Mouse (Mus musculus) brown adipose tissue, adult 24 weeks (tissue): Measurements from ENCODE around the gene Defb35. TPM values are rescaled to one million over a fixed set of nuclear protein-coding genes. Genes with fewer than 3 reads are reported as not detected.

Experiments used
- H3K27ac ChIP-seq: fragments of 200-500 bp; replicated peaks from 2 replicates; pipeline ENCODE4 v1.5.1; 2012; ENCODE audit warnings: low read depth, mild to moderate bottlenecking, low read length
- H3K4me1 ChIP-seq: fragments of 200-500 bp; 2 replicates; pipeline ENCODE4 v1.6.1; 2012; ENCODE audit warnings: low read length, mixed read lengths; ENCODE audit not compliant: control insufficient read depth, insufficient read depth, insufficient read length
- H3K4me3 ChIP-seq: fragments of 200-500 bp; 2 replicates; pipeline ENCODE4 v1.5.1; 2012; ENCODE audit warnings: low read depth, mild to moderate bottlenecking, low read length, moderate library complexity; ENCODE audit not compliant: insufficient read depth
- polyA plus RNA-seq: library from polyadenylated mRNA; stranded (reverse); fragments of >200 nt; gene quantifications from 2 replicates; pipeline ENCODE4 v1.2.4, GENCODE M21; 2012; ENCODE audit not compliant: missing spikeins, insufficient read depth, insufficient read length

Gene Defb35
- polyA plus RNA-seq, 1 experiment: not detected

DNA sequence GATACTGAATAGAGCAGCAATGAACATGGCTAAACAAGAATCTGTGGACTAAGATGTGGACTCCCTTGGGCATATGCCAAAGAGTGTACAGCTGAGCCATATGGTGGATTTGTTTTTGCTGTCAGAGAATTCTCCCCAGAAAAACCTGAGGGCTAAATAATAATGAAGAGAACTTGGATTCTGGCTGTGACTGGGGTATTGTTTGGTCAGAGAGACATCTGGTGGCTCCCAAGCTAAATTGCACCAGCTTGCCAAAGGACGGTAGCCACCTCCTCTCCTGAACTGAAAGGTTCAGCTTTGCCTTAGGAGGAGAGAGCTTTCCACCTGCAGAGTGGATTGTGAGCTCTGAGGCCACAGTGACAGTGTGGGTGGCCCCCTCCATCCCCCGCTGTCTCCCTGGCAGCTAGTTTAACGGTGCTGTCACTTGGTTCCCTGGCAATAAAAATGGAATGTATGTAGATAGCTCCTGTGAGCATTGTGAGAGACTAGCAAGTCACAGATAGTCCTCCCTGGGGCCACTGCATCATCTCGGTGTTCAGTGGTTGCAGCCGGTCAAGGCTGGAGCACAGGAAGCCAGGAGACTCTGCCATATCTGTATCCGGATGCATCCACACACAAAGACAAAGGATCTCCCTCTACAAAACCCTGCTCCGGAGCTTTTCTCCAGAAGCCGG lies 43.6 kb downstream of the Defb35 start:
- H3K27ac ChIP-seq: no peak overlapping the region
- H3K4me3 ChIP-seq: no peak overlapping the region
- H3K4me1 ChIP-seq: no peaks in the 10 kb centered on the region

Other genes starting within 250 kb of the Defb35 start
- gene AY761184, start 234.7 kb upstream of the Defb35 start, polyA plus RNA-seq: not detected in 2 replicates
- not detected in 2 replicates for gene Defa24, start 203.9 kb upstream of the Defb35 start, polyA plus RNA-seq
- not detected in 2 replicates for gene Defb50, start 114.8 kb upstream of the Defb35 start, polyA plus RNA-seq
- not detected in 2 replicates for gene Defb2, start 98.4 kb upstream of the Defb35 start, polyA plus RNA-seq
- not detected in 2 replicates for gene Defb10, start 79.5 kb upstream of the Defb35 start, polyA plus RNA-seq
- not detected in 2 replicates for gene Defb9, start 52.9 kb upstream of the Defb35 start, polyA plus RNA-seq
- gene Defb11, start 31.9 kb upstream of the Defb35 start, polyA plus RNA-seq: not detected in 2 replicates
- gene Defb15, start 5.6 kb upstream of the Defb35 start, polyA plus RNA-seq: not detected in 2 replicates
- not detected in 2 replicates for gene Defb13, start 8.4 kb downstream of the Defb35 start, polyA plus RNA-seq
- not detected in 2 replicates for gene Fam90a1a, start 20.4 kb downstream of the Defb35 start, polyA plus RNA-seq
- not detected in 2 replicates for gene Ccdc70, start 31.4 kb downstream of the Defb35 start, polyA plus RNA-seq
- gene Atp7b, start 122.0 kb downstream of the Defb35 start, polyA plus RNA-seq: not detected in 2 replicates
- 4.6 and 7.3 TPM in 2 replicates for gene Alg11, start 122.4 kb downstream of the Defb35 start, polyA plus RNA-seq
- gene Nek5, start 186.7 kb downstream of the Defb35 start, polyA plus RNA-seq: not detected in 2 replicates
- 0.58 and 1.4 TPM in 2 replicates for gene Nek3, start 228.1 kb downstream of the Defb35 start, polyA plus RNA-seq
- 1.1 TPM in 1 of 2 replicates, not detected in the other for gene Ckap2, start 247.5 kb downstream of the Defb35 start, polyA plus RNA-seq